Comparison of ENCODE assay signal across 8 mouse cellular contexts in genomic region chr3:31047263-31047662, GRCm38 (mm10). TPM values are rescaled to one million over a fixed set of nuclear protein-coding genes. Genes with fewer than 3 reads are reported as not detected.
DNase-seq lines count a peak whose midpoint lies in the region; ATAC-seq lines count a peak whose summit lies in the region.

No protein-coding gene starts in this region.

- DNase-seq in cerebellum, postnatal 14 days = peak; percentile 14 to 15
- DNase-seq in cerebellum, adult 18-20 months = no peak
- peak; percentile 25 to 34 for DNase-seq in layer of hippocampus, postnatal 10 days (ENCODE audit: low spot score in 2 of 2)
- no peak for DNase-seq in layer of hippocampus, adult 9-10 months (ENCODE audit: low spot score)
- peak; percentile 31 for DNase-seq in CD4-positive helper T cell, adult 2 months (ENCODE audit: low read depth, low spot score)
- DNase-seq in kidney, postnatal 14 days = no peak

- ATAC-seq in megakaryocyte progenitor cell, adult 5-6 weeks (replicated peaks; ENCODE audit: poor library complexity) = peak; percentile 64
- ATAC-seq in megakaryocyte, adult 5-6 weeks (ENCODE audit: poor library complexity, severe bottlenecking) = no peak

RNA-seq across cellular contexts. Expression of gene Skil, which starts 47.6 kb away (rescaled TPM):
- total RNA-seq in layer of hippocampus, postnatal 10 days (2021) = 10 to 100 TPM; 60.9 to 71.8 TPM
- total RNA-seq in megakaryocyte progenitor cell, adult 5-6 weeks (2015) = 5.9 and 6.7 TPM in 2 replicates
- 13.2 and 15.9 TPM in 2 replicates for total RNA-seq in megakaryocyte progenitor cell, adult 5-6 weeks (2017)
- total RNA-seq in megakaryocyte, adult 5-6 weeks (2015) = 20.4 and 21.8 TPM in 2 replicates
- 31.6 and 32.5 TPM in 2 replicates for total RNA-seq in megakaryocyte, adult 5-6 weeks (2017)

RNA-seq across cellular contexts. Expression of gene Prkci, which starts 51.7 kb away (rescaled TPM):
- 10 to 100 TPM; 59.0 to 64.7 TPM for total RNA-seq in layer of hippocampus, postnatal 10 days (2021)
- 20.1 TPM in 2 replicates for total RNA-seq in megakaryocyte progenitor cell, adult 5-6 weeks (2015)
- 18.9 and 19.1 TPM in 2 replicates for total RNA-seq in megakaryocyte progenitor cell, adult 5-6 weeks (2017)
- 18.8 and 19.9 TPM in 2 replicates for total RNA-seq in megakaryocyte, adult 5-6 weeks (2015)
- 12.4 and 14.7 TPM in 2 replicates for total RNA-seq in megakaryocyte, adult 5-6 weeks (2017)

Comparison
In these comparisons a context has a peak if more than half of its experiments do, and no peak if none do; other contexts are left out.
1. DNase-seq: peak in cerebellum, postnatal 14 days (2 of 2), layer of hippocampus, postnatal 10 days (2 of 2) and CD4-positive helper T cell, adult 2 months (single experiment); none in cerebellum, adult 18-20 months (0 of 2), layer of hippocampus, adult 9-10 months (single experiment) and kidney, postnatal 14 days (single experiment).